Mouse (Mus musculus) neural tube, embryonic 14.5 days (tissue): ENCODE data around the gene Csrp2. TPM values are rescaled to one million over a fixed set of nuclear protein-coding genes. Genes with fewer than 3 reads are reported as not detected.
A peak's percentile ranks its signal among the peaks of the same experiment; 100 is the strongest.

Experiments used
- ATAC-seq: fragments of 200-750 bp; cut with Nextera tagmentation; 2 replicates; pipeline ENCODE4 v1.8.0; 2017; ENCODE audit warnings: low read depth, mild to moderate bottlenecking, moderate TSS enrichment, moderate library complexity
- H3K27ac ChIP-seq: fragments of 300-500 bp; sonication (generic); 2 replicates; pipeline ENCODE4 v1.5.1; 2014; ENCODE audit warnings: low read depth, mild to moderate bottlenecking, control low read depth, low read length, moderate library complexity, mixed read lengths
- H3K27me3 ChIP-seq: fragments of 300-500 bp; sonication (generic); 2 replicates; pipeline ENCODE4 v1.6.1; 2014; ENCODE audit warnings: low read length; ENCODE audit not compliant: control insufficient read depth, insufficient read depth
- H3K36me3 ChIP-seq: fragments of 300-500 bp; sonication (generic); 2 replicates; pipeline ENCODE4 v1.6.1; 2014; ENCODE audit warnings: low read length, mixed read lengths; ENCODE audit not compliant: control insufficient read depth, insufficient read depth
- H3K4me1 ChIP-seq: fragments of 300-500 bp; sonication (generic); 2 replicates; pipeline ENCODE4 v1.6.1; 2014; ENCODE audit warnings: low read length; ENCODE audit not compliant: control insufficient read depth, insufficient read depth
- H3K4me2 ChIP-seq: fragments of 300-500 bp; sonication (generic); 2 replicates; pipeline ENCODE4 v1.6.1; 2014; ENCODE audit warnings: mild to moderate bottlenecking, low read depth, low read length, control low read depth
- H3K4me3 ChIP-seq: fragments of 300-500 bp; sonication (generic); 2 replicates; pipeline ENCODE4 v1.5.1; 2014; ENCODE audit warnings: low read depth, low read length, control low read depth, mixed read lengths
- H3K9ac ChIP-seq: fragments of 300-500 bp; sonication (generic); replicated peaks from 2 replicates; pipeline ENCODE4 v1.6.1; 2014; ENCODE audit warnings: low read depth, mild to moderate bottlenecking, control low read depth, low read length, mixed read lengths
- H3K9me3 ChIP-seq: fragments of 300-500 bp; sonication (generic); 2 replicates; pipeline ENCODE4 v1.6.1; 2016; ENCODE audit warnings: low read length; ENCODE audit not compliant: control insufficient read depth
- WGBS: fragments of 180-500 bp; shearing (Covaris S2); extraction: QIAGEN DNeasy Blood & Tissue Kit; methylation state at CpG from one replicate; pipeline ENCODE4 v1.1.7; 2014; 5-methylcytosine and 5-hydroxymethylcytosine counted together
- polyA plus RNA-seq: library from polyadenylated mRNA; unstranded; fragments of >200 nt; fragmentation: Nextera tagmentation; extraction: Ambion mirVana; gene quantifications from 2 replicates; pipeline ENCODE4 v1.2.1, GENCODE M21; 2014

Gene Csrp2
- polyA plus RNA-seq, result 137 and 169 TPM in 2 replicates

DNA sequence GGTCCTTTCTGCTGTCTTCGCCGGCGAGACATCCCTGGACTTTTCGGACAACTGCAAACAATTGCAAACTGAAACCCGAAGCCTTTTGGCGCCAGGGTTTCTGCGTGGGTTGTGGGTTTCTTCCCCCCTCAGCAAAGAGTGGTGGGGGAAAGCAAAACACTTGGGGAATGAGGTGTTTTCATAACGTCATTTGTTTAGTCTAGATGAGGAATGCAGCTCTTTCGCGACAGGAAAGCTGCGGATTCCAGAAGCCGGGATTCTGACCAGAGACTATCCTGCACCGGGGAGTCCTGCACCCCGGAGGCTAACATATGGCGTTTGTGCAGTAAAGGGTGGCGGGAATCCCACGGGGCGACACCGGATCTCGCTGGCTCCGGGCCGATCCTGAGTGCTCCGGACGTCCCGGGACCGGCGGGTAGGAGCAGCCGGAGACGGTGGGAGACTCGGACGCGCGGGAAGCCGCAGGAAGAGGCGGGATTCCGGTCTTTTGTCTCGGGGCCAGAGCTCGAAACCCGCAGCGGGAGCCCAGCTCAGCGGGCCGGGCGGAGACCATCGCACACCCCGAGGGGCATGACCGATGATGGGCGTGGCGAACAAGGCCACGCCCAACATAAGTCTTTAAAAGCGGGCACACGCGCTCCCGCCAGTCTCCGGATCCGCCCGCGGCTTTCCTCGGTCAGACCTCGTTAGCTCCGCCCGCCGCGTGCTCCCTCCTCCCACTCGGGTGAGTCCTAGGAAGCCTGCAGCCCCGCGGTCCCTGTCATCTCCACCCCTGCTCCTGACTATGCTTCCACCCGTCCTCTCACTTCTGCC lies at the start of gene Csrp2:
Gene Csrp2, plus strand, starts transcription at position 259 of the 813 bp plus-strand sequence.
- Histone ChIP-seq H3K27me3 (no peaks in the 10 kb centered on the region), H3K9me3 (no peaks in the 10 kb centered on the region), H3K4me2 (peak within 1 kb of the TSS; percentile 86), H3K36me3 (no peaks in the 10 kb centered on the region), H3K9ac (peak within 1 kb of the TSS; percentile 86), H3K4me3 (peak within 1 kb of the TSS; percentile 73), H3K4me1 (peaks cover 14% of the 10 kb centered on the region; the same call in 1 of the 2 replicates), H3K27ac (peak within 1 kb of the TSS; percentile 85)
- ATAC-seq, result peak; percentile 94
- under 1% methylated on average over 67 of the region's 67 CpGs for WGBS

DNA sequence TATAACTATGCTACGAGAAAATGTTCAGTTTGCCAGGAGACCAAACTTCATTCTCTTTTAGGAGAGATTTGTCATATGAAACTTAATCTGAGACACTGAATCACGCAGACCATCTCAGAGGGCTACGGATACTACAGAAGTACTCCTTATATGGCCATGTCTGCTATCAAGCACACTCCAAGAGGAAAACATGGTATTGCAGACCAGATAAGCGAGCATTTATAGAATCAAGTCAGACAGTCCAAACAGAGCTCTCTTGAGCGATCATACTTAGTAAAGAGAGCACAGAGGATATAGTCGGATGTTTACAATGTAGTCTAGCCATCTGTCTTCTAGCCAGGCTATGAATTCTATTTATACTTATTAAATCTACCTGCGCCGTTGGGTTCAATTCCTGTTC lies 44.7 kb upstream of the Csrp2 start:
- Histone ChIP-seq H3K4me1 (no peaks in the 10 kb centered on the region), H3K4me2 (no peak overlapping the region), H3K36me3 (no peaks in the 10 kb centered on the region), H3K4me3 (no peak overlapping the region), H3K27ac (no peak overlapping the region), H3K9me3 (no peaks in the 10 kb centered on the region), H3K27me3 (no peaks in the 10 kb centered on the region), H3K9ac (no peak overlapping the region)
- no peak for ATAC-seq
- WGBS, result 90% methylated on average over 8 of the region's 8 CpGs

DNA sequence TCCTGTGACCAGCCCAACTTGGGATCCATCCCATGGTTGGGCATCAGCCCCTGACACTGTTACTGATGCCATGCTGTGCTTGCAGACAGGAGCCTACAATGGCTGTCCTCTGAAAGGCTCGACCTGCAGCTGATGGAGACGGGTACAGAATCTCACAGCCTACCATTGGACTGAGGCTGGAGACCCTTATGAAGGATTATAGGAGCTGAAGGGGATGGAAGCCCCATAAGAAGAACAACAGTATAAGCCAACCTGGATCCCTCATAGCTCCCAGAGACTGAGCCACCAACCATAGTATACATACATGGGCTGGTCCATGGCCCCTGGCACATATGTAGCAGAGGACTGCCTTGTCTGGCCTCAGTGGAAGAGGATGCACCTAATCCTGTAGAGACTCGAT lies 42.6 kb upstream of the Csrp2 start:
- H3K36me3 ChIP-seq, result no peaks in the 10 kb centered on the region
- no peaks in the 10 kb centered on the region for H3K4me1 ChIP-seq
- no peaks in the 10 kb centered on the region for H3K9me3 ChIP-seq
- no peak overlapping the region for H3K4me2 ChIP-seq
- H3K27ac ChIP-seq, result no peak overlapping the region
- H3K4me3 ChIP-seq, result no peak overlapping the region
- H3K27me3 ChIP-seq, result no peaks in the 10 kb centered on the region
- WGBS, result 90% methylated on average over 3 of the region's 3 CpGs
- H3K9ac ChIP-seq, result no peak overlapping the region
- no peak for ATAC-seq

DNA sequence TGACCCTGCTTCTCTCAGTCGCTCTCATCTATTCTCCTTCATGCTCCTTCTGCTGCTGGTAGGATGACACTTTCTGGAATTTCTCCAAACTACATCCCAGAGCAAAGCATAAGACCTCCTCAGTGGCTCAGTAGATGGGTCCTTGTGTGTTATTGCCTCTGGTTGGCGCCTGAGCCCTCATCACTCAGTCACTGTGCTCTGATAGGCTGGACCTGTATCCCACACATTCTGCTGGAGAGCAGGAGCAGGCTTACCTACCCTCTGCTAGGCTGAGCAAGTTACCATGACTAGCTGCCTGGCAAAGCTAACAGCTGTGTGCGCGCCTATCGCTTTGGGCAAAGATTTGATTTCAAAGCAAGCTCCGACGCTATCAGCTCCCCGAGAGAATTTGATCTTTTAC lies 41.7 kb upstream of the Csrp2 start:
- Histone ChIP-seq H3K4me1 (no peaks in the 10 kb centered on the region), H3K27ac (no peak overlapping the region), H3K4me2 (no peak overlapping the region), H3K9ac (no peak overlapping the region), H3K9me3 (no peaks in the 10 kb centered on the region), H3K36me3 (no peaks in the 10 kb centered on the region), H3K27me3 (no peaks in the 10 kb centered on the region), H3K4me3 (no peak overlapping the region)
- WGBS, result 82% methylated on average over 8 of the region's 8 CpGs
- ATAC-seq, result no peak

DNA sequence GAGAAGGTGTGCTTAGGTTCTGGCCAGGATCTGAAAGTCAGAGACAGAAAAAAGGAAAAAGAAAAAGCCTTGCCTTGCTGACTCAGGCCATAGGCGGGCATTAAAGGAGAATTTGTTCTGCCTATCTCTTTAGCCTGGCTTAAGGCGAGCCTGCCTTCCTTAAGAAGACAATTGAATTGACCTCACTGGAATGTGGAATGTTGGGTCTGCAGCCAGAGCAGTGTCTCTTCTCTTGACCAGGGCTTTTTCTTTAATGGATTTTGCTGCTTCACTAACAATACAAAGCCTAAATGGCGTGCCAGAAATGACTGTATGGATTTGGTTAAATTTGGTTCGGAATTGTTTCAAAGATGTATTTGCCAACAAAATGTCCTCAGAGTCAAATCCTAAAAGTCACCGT lies 40.9 kb upstream of the Csrp2 start:
- Histone ChIP-seq H3K36me3 (no peaks in the 10 kb centered on the region), H3K9ac (no peak overlapping the region), H3K27me3 (no peaks in the 10 kb centered on the region), H3K27ac (no peak overlapping the region), H3K4me3 (no peak overlapping the region), H3K4me1 (no peaks in the 10 kb centered on the region), H3K9me3 (no peaks in the 10 kb centered on the region), H3K4me2 (no peak overlapping the region)
- 33% methylated on average over 5 of the region's 5 CpGs for WGBS
- ATAC-seq, result no peak

DNA sequence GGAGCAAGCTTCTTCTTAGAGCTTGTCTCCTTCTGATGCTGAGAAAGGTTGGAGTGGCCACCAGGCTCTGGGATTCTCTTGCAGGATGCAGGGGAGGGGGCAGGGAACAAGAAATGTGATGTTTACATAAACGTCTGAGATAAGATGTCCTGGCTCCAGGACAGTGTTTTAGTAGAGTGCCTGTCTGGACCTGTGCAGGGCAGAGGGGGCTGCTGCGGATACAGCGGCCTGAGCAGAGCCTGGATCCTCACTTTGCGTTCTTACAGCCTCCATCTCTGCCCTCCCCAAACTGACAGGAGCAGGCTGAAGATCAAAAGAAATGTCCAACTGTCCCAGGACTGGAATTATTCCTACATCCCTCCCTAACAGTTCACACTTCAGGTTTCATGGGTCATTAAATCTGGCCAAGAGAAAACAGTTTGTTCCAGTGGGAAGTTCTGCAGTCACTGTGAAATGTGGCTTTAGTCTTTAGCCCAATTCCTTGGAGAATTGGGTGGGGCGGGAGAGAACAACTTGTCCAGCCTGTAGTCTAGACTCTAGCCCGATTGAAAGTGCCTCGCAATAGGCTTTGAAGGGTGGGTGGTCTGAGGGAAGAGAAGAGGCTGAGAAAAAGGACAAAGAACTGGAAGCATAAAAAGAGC lies 40.0 kb upstream of the Csrp2 start:
- Histone ChIP-seq H3K4me3 (no peak overlapping the region), H3K36me3 (no peaks in the 10 kb centered on the region), H3K4me2 (no peak overlapping the region), H3K4me1 (no peaks in the 10 kb centered on the region), H3K9ac (no peak overlapping the region), H3K27me3 (no peaks in the 10 kb centered on the region), H3K9me3 (no peaks in the 10 kb centered on the region), H3K27ac (no peak overlapping the region)
- WGBS, result 11% methylated on average over 7 of the region's 7 CpGs
- no peak for ATAC-seq

DNA sequence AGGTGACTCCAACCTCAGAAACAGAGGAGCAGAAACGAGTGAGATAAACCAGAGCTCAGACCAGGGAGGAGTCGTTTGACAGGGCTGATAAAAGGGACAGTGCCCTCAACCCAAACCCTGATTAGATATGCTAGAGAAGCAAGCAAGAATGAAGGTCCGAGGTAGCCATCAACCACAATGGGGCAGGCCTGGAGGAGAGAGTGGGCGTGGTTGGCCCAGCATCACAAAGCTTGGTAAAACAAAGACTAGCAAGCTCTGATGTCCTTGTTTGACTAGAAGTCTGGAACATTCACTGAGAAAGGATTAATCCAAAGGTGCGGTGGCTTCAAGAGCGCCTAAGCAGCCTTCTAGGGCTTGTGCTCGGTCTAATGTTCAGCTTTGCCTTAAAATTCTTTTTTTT lies 38.2 kb upstream of the Csrp2 start:
- no peaks in the 10 kb centered on the region for H3K4me1 ChIP-seq
- H3K36me3 ChIP-seq, result no peaks in the 10 kb centered on the region

DNA sequence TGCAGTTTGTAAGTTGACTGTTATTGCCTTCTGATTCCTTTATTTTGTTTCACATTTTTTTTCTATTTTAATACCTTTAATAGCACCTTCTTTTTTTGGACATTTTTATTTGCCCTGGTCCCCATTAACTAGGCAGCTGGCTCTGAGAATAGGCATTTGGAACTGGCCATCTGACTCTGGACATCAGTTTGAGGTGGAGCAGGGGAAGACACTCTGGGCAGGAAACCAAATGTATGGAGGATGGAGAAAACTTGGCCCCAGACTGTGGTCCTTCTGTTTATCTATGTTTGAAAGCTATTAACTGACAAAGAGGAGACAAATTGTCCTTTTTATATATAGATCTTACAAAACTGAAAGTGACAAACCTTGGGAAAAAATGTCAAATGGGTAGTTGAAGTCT lies 36.9 kb upstream of the Csrp2 start:
- no peak overlapping the region for H3K4me2 ChIP-seq
- no peaks in the 10 kb centered on the region for H3K9me3 ChIP-seq
- H3K27ac ChIP-seq, result no peak overlapping the region
- no peak overlapping the region for H3K9ac ChIP-seq
- H3K4me1 ChIP-seq, result no peaks in the 10 kb centered on the region
- H3K36me3 ChIP-seq, result no peaks in the 10 kb centered on the region
- no peaks in the 10 kb centered on the region for H3K27me3 ChIP-seq
- H3K4me3 ChIP-seq, result no peak overlapping the region
- ATAC-seq, result no peak

More for the DNA sequence above, 38.2 kb upstream of the Csrp2 start:
- no peaks in the 10 kb centered on the region for H3K9me3 ChIP-seq
- H3K4me2 ChIP-seq, result no peak overlapping the region
- no peaks in the 10 kb centered on the region for H3K27me3 ChIP-seq
- ATAC-seq, result no peak
- H3K4me3 ChIP-seq, result no peak overlapping the region
- H3K9ac ChIP-seq, result no peak overlapping the region
- no peak overlapping the region for H3K27ac ChIP-seq
- 71% methylated on average over 7 of the region's 7 CpGs for WGBS

DNA sequence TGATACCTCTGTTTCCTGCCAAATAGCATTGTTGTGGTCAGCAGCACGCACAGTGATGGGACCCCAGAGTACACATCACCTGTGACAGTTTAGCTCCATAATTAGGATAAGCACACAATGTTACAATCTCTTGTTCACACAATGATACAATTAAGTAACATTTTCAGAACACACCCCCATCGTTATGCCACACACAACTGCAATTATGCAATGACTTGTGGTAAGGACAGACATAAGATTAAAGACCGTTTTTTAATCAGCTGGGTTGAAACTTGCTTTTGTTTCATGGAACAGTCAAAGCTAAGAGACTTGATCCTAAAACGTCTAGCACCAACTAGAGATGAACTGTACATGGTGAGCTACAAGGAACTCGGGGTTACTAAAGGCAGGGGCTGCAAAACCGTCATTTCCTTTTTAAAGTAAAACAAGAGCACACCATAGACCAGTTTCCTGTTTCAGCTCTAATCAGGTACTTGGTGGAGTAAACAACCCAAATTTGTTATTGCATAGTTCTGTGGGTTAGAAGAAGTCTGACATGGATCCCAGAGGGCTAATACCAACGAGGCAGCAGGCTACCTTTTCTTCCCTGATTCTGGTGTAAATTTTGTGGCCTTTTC lies 28.8 kb upstream of the Csrp2 start:
- H3K9me3 ChIP-seq, result no peaks in the 10 kb centered on the region
- H3K4me2 ChIP-seq, result no peak overlapping the region
- H3K4me1 ChIP-seq, result no peaks in the 10 kb centered on the region
- no peak overlapping the region for H3K9ac ChIP-seq
- no peak for ATAC-seq
- no peak overlapping the region for H3K4me3 ChIP-seq
- H3K27ac ChIP-seq, result no peak overlapping the region
- no peaks in the 10 kb centered on the region for H3K27me3 ChIP-seq
- H3K36me3 ChIP-seq, result no peaks in the 10 kb centered on the region
- WGBS, result 72% methylated on average over 7 of the region's 7 CpGs
